In the genomic region with DNA sequence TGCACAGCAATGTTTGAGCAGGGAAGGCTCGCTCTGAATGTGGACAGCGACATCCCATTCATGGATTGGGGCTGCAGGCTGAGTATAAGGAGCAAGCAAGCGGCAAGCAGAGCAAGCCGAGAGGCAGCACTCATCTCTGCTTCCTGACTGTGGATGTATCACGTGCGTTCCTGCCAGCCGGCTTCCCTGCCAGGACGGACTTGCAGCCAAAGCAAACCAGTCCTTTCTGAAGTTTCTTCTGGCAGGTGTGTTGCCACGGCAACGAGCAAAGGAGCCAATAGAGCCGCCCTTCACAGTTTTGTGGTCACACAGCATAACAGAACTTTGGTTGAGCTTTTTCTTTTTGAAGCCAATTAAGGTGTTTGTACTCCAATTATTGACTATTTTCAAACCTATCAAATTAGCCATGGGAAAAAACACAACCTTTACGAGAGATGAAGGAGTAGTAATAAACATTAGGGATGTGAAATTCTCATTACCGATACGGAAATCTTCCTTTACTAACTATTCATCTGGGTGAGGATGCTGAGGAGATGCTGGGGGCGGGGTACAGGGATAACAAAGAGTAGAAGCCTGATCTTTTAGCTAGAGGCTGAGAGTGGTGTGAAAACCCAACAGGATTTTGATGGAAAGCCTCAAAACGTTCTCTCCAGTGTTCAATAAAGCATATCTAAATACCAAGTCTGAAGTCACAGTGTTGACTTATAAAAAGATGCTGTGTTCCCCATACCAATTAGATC, we compare ENCODE assay signal across 14 mouse cellular contexts. TPM values are rescaled to one million over a fixed set of nuclear protein-coding genes. Genes with fewer than 3 reads are reported as not detected.
DNase-seq lines count a peak whose midpoint lies in the region; ATAC-seq and TF ChIP-seq lines count a peak whose summit lies in the region.
"Had no signal": no experiment of that assay in that cellular context is flagged by ENCODE, and none has a peak within 500 bp of the region (broad histone marks: within the 10 kb centered on the region; RNA-seq: fewer than 3 reads in every experiment).

No protein-coding gene starts in this region.

- H3K9me3 ChIP-seq in forebrain, postnatal 0 days (ENCODE audit: low read length) = no peaks in the 10 kb centered on the region
- no peaks in the 10 kb centered on the region for H3K9me3 ChIP-seq in forebrain, embryonic 15.5 days
- no peaks in the 10 kb centered on the region for H3K9me3 ChIP-seq in limb, embryonic 11.5 days (ENCODE audit: control insufficient read depth, low read length)
- no peaks in the 10 kb centered on the region for H3K9me3 ChIP-seq in limb, embryonic 10.5 days (replicated peaks)
- H3K9me3 ChIP-seq in intestine, embryonic 15.5 days = no peaks in the 10 kb centered on the region
- H3K9me3 ChIP-seq: embryonic facial prominence, embryonic 15.5 days; heart, embryonic 10.5 days; hindbrain, embryonic 10.5 days had no signal

- no peaks in the 10 kb centered on the region for H3K36me3 ChIP-seq in forebrain, postnatal 0 days (ENCODE audit: insufficient read depth)
- H3K36me3 ChIP-seq in forebrain, embryonic 15.5 days = no peaks in the 10 kb centered on the region
- H3K36me3 ChIP-seq in limb, embryonic 11.5 days (ENCODE audit: control insufficient read depth, insufficient read depth, low read length) = no peaks in the 10 kb centered on the region
- no peaks in the 10 kb centered on the region for H3K36me3 ChIP-seq in limb, embryonic 10.5 days
- no peaks in the 10 kb centered on the region for H3K36me3 ChIP-seq in intestine, embryonic 15.5 days
- H3K36me3 ChIP-seq: embryonic facial prominence, embryonic 15.5 days; heart, embryonic 10.5 days; hindbrain, embryonic 10.5 days; limb, embryonic 12.5 days had no signal

- peak; percentile 33 for DNase-seq in forebrain, postnatal 0 days
- peak; percentile 40 for DNase-seq in limb, embryonic 11.5 days (ENCODE audit: low spot score)
- DNase-seq in limb, embryonic 10.5 days (ENCODE audit: low spot score) = no peak
- peak; percentile 36 for DNase-seq in A20 (ENCODE audit: low read depth, low spot score)
- peak; percentile 46 to 67 for DNase-seq in kidney, postnatal 25 days
- DNase-seq in urinary bladder, postnatal 10 days (ENCODE audit: low spot score) = no peak
- DNase-seq: thymus, adult 2 months had no signal

- 50% methylated on average over 16 of the region's 16 CpGs for WGBS in forebrain, postnatal 0 days
- 54% methylated on average over 16 of the region's 16 CpGs for WGBS in forebrain, embryonic 15.5 days
- 75% methylated on average over 16 of the region's 16 CpGs for WGBS in limb, embryonic 11.5 days
- 86% methylated on average over 16 of the region's 16 CpGs for WGBS in limb, embryonic 10.5 days
- WGBS in intestine, embryonic 15.5 days = 78% methylated on average over 16 of the region's 16 CpGs

- no peaks in the 10 kb centered on the region for H3K27me3 ChIP-seq in forebrain, postnatal 0 days (ENCODE audit: insufficient read depth, low read length)
- H3K27me3 ChIP-seq in forebrain, embryonic 15.5 days = no peaks in the 10 kb centered on the region
- H3K27me3 ChIP-seq in limb, embryonic 11.5 days (ENCODE audit: control insufficient read depth, insufficient read depth, low read length) = no peaks in the 10 kb centered on the region
- H3K27me3 ChIP-seq in limb, embryonic 10.5 days (ENCODE audit: low read depth, poor library complexity, severe bottlenecking) = no peaks in the 10 kb centered on the region
- no peaks in the 10 kb centered on the region for H3K27me3 ChIP-seq in intestine, embryonic 15.5 days (replicated peaks)
- H3K27me3 ChIP-seq: embryonic facial prominence, embryonic 15.5 days; limb, embryonic 12.5 days had no signal

- TF ChIP-seq CTCF in forebrain, postnatal 0 days (IDR thresholded peaks at IDR 0.05; ENCODE audit: low read depth) = no peak

- H3K4me1 ChIP-seq in forebrain, postnatal 0 days (ENCODE audit: insufficient read depth) = no peaks in the 10 kb centered on the region
- no peaks in the 10 kb centered on the region for H3K4me1 ChIP-seq in forebrain, embryonic 15.5 days
- H3K4me1 ChIP-seq in limb, embryonic 11.5 days (ENCODE audit: control insufficient read depth, insufficient read depth, low read length) = no peaks in the 10 kb centered on the region
- 0 out of 2 replicates have a peak, but pooled peaks cover 2% of the 10 kb centered on the region for H3K4me1 ChIP-seq in limb, embryonic 10.5 days
- no peaks in the 10 kb centered on the region; the same call in 1 of the 2 replicates for H3K4me1 ChIP-seq in intestine, embryonic 15.5 days (replicated peaks)
- H3K4me1 ChIP-seq: embryonic facial prominence, embryonic 15.5 days; heart, embryonic 10.5 days; hindbrain, embryonic 10.5 days had no signal

- H3K4me2 ChIP-seq in forebrain, postnatal 0 days (ENCODE audit: low read depth) = no peak overlapping the region
- H3K4me2 ChIP-seq in forebrain, embryonic 15.5 days (replicated peaks) = no peak overlapping the region
- no peak overlapping the region for H3K4me2 ChIP-seq in limb, embryonic 11.5 days (ENCODE audit: low read depth, severe bottlenecking)
- no peak overlapping the region for H3K4me2 ChIP-seq in intestine, embryonic 15.5 days (replicated peaks)
- H3K4me2 ChIP-seq: embryonic facial prominence, embryonic 15.5 days; limb, embryonic 12.5 days had no signal

- ATAC-seq in forebrain, postnatal 0 days = 0 out of 2 replicates have a peak, but pooled peaks have one; percentile 14
- no peak for ATAC-seq in forebrain, embryonic 15.5 days (replicated peaks)
- ATAC-seq in limb, embryonic 11.5 days (ENCODE audit: insufficient number of reproducible peaks, low FRiP score, low TSS enrichment, low read depth) = no peak
- ATAC-seq in intestine, embryonic 15.5 days = no peak

- no peak overlapping the region for H3K4me3 ChIP-seq in forebrain, postnatal 0 days (ENCODE audit: low read depth, low read length)
- H3K4me3 ChIP-seq in forebrain, embryonic 15.5 days = no peak overlapping the region
- H3K4me3 ChIP-seq in limb, embryonic 11.5 days (ENCODE audit: low read depth, low read length) = no peak overlapping the region
- H3K4me3 ChIP-seq in limb, embryonic 10.5 days = no peak overlapping the region
- H3K4me3 ChIP-seq in intestine, embryonic 15.5 days (replicated peaks) = no peak overlapping the region
- H3K4me3 ChIP-seq: embryonic facial prominence, embryonic 15.5 days; heart, embryonic 10.5 days; hindbrain, embryonic 10.5 days; limb, embryonic 12.5 days had no signal

- no peak overlapping the region for H3K9ac ChIP-seq in forebrain, postnatal 0 days
- H3K9ac ChIP-seq in forebrain, embryonic 15.5 days (replicated peaks) = no peak overlapping the region
- H3K9ac ChIP-seq in limb, embryonic 11.5 days (ENCODE audit: low read length) = no peak overlapping the region
- no peak overlapping the region for H3K9ac ChIP-seq in intestine, embryonic 15.5 days
- H3K9ac ChIP-seq: embryonic facial prominence, embryonic 15.5 days; limb, embryonic 12.5 days had no signal

- H3K27ac ChIP-seq in forebrain, postnatal 0 days (ENCODE audit: low read depth, low read length) = no peak overlapping the region
- no peak overlapping the region for H3K27ac ChIP-seq in forebrain, embryonic 15.5 days (replicated peaks)
- H3K27ac ChIP-seq in limb, embryonic 11.5 days (replicated peaks; ENCODE audit: low read depth, low read length) = no peak overlapping the region
- H3K27ac ChIP-seq in limb, embryonic 10.5 days = no peak overlapping the region
- H3K27ac ChIP-seq in intestine, embryonic 15.5 days = no peak overlapping the region
- H3K27ac ChIP-seq: embryonic facial prominence, embryonic 15.5 days; heart, embryonic 10.5 days; hindbrain, embryonic 10.5 days; limb, embryonic 12.5 days; macrophage had no signal

RNA-seq across cellular contexts. Expression of a gene that starts 13.1 kb away (rescaled TPM):
- 2.8 and 3.2 TPM in 2 replicates for total RNA-seq in forebrain, postnatal 0 days (2014; rRNA removed)
- 4.6 and 5.1 TPM in 2 replicates for polyA plus RNA-seq in forebrain, postnatal 0 days (2015; fragmentation: Nextera tagmentation; extraction: Ambion mirVana)
- polyA plus RNA-seq in forebrain, embryonic 15.5 days (2015; fragmentation: Nextera tagmentation; extraction: Ambion mirVana) = 3.3 and 3.6 TPM in 2 replicates
- 3.8 and 4.8 TPM in 2 replicates for polyA plus RNA-seq in limb, embryonic 11.5 days (2014; fragmentation: Nextera tagmentation; extraction: Ambion mirVana)
- 4.2 and 5.1 TPM in 2 replicates for polyA plus RNA-seq in limb, embryonic 10.5 days (2016; fragmentation: Nextera tagmentation; extraction: Ambion mirVana)
- 27.3 and 27.7 TPM in 2 replicates for polyA plus RNA-seq in intestine, embryonic 15.5 days (2015; fragmentation: Nextera tagmentation; extraction: Ambion mirVana)
- polyA plus RNA-seq: macrophage had no signal

Comparison
In these comparisons a context has a peak if more than half of its experiments do, and no peak if none do; other contexts are left out.
1. DNase-seq: peak in forebrain, postnatal 0 days (single experiment), limb, embryonic 11.5 days (single experiment), A20 (single experiment) and kidney, postnatal 25 days (2 of 2); none in limb, embryonic 10.5 days (single experiment) and urinary bladder, postnatal 10 days (single experiment).